14 mouse cellular contexts compared by ENCODE assay signal in genomic region chr17:28858205-28858604, GRCm38 (mm10). TPM values are rescaled to one million over a fixed set of nuclear protein-coding genes. Genes with fewer than 3 reads are reported as not detected.
A peak's percentile ranks its signal among the peaks of the same experiment; 100 is the strongest.
DNase-seq lines count a peak whose midpoint lies in the region; ATAC-seq lines count a peak whose summit lies in the region.
"Had no signal": no experiment of that assay in that cellular context is flagged by ENCODE, and none has a peak within 500 bp of the region (broad histone marks: within the 10 kb centered on the region; RNA-seq: fewer than 3 reads in every experiment).

Pnpla1 (plus strand) TSS chr17:28858411.

- no peak within 1 kb of the TSS for H3K27ac ChIP-seq in midbrain, embryonic 10.5 days (replicated peaks)
- no peak within 1 kb of the TSS for H3K27ac ChIP-seq in midbrain, embryonic 13.5 days
- H3K27ac ChIP-seq in liver, embryonic 12.5 days = no peak within 1 kb of the TSS
- no peak within 1 kb of the TSS for H3K27ac ChIP-seq in stomach, embryonic 15.5 days
- H3K27ac ChIP-seq: gastrocnemius, adult 2 months; macrophage had no signal

- peaks cover 8% of the 10 kb centered on the region; the same call in 1 of the 2 replicates for H3K9me3 ChIP-seq in midbrain, embryonic 10.5 days (replicated peaks)
- peaks cover 9% of the 10 kb centered on the region for H3K9me3 ChIP-seq in midbrain, embryonic 13.5 days
- H3K9me3 ChIP-seq in liver, embryonic 12.5 days (replicated peaks) = peaks cover 4% of the 10 kb centered on the region; the same call in 1 of the 2 replicates
- H3K9me3 ChIP-seq in stomach, embryonic 15.5 days = no peaks in the 10 kb centered on the region

- no peak within 1 kb of the TSS for H3K9ac ChIP-seq in midbrain, embryonic 13.5 days (replicated peaks)
- no peak within 1 kb of the TSS for H3K9ac ChIP-seq in liver, embryonic 12.5 days
- H3K9ac ChIP-seq in stomach, embryonic 15.5 days = no peak within 1 kb of the TSS

- H3K4me3 ChIP-seq in midbrain, embryonic 10.5 days = no peak within 1 kb of the TSS
- no peak within 1 kb of the TSS for H3K4me3 ChIP-seq in midbrain, embryonic 13.5 days (replicated peaks)
- no peak within 1 kb of the TSS for H3K4me3 ChIP-seq in liver, embryonic 12.5 days
- no peak within 1 kb of the TSS for H3K4me3 ChIP-seq in stomach, embryonic 15.5 days (replicated peaks)
- H3K4me3 ChIP-seq: gastrocnemius, adult 2 months; myocyte had no signal

- no peak for ATAC-seq in midbrain, embryonic 13.5 days
- ATAC-seq in liver, embryonic 12.5 days = 0 out of 2 replicates have a peak, but pooled peaks have one; percentile 13
- 0 out of 2 replicates have a peak, but pooled peaks have one; percentile 28 for ATAC-seq in stomach, embryonic 15.5 days (ENCODE audit: insufficient read depth, low FRiP score, low read depth)

- peaks cover 7% of the 10 kb centered on the region for H3K4me1 ChIP-seq in midbrain, embryonic 10.5 days
- H3K4me1 ChIP-seq in midbrain, embryonic 13.5 days (replicated peaks) = 0 out of 2 replicates have a peak, but pooled peaks cover 5% of the 10 kb centered on the region
- 0 out of 2 replicates have a peak, but pooled peaks cover 8% of the 10 kb centered on the region for H3K4me1 ChIP-seq in liver, embryonic 12.5 days
- no peaks in the 10 kb centered on the region for H3K4me1 ChIP-seq in stomach, embryonic 15.5 days

- H3K4me2 ChIP-seq in midbrain, embryonic 13.5 days (replicated peaks) = no peak within 1 kb of the TSS
- H3K4me2 ChIP-seq in liver, embryonic 12.5 days = no peak within 1 kb of the TSS
- no peak within 1 kb of the TSS for H3K4me2 ChIP-seq in stomach, embryonic 15.5 days

- H3K27me3 ChIP-seq in midbrain, embryonic 10.5 days (ENCODE audit: low read depth, poor library complexity, severe bottlenecking) = no peaks in the 10 kb centered on the region
- no peaks in the 10 kb centered on the region for H3K27me3 ChIP-seq in midbrain, embryonic 13.5 days
- peaks cover 36% of the 10 kb centered on the region for H3K27me3 ChIP-seq in liver, embryonic 12.5 days (replicated peaks)
- H3K27me3 ChIP-seq in stomach, embryonic 15.5 days (replicated peaks) = no peaks in the 10 kb centered on the region

- H3K36me3 ChIP-seq in midbrain, embryonic 10.5 days = no peaks in the 10 kb centered on the region
- no peaks in the 10 kb centered on the region for H3K36me3 ChIP-seq in midbrain, embryonic 13.5 days
- no peaks in the 10 kb centered on the region for H3K36me3 ChIP-seq in liver, embryonic 12.5 days
- H3K36me3 ChIP-seq in stomach, embryonic 15.5 days = no peaks in the 10 kb centered on the region

- 31% methylated on average over 12 of the region's 12 CpGs for whole genome bisulfite sequencing in midbrain, embryonic 10.5 days
- 32% methylated on average over 12 of the region's 12 CpGs for WGBS in midbrain, embryonic 13.5 days
- WGBS in liver, embryonic 12.5 days (ENCODE audit: insufficient replicate concordance) = 31% methylated on average over 12 of the region's 12 CpGs
- WGBS in stomach, embryonic 15.5 days = 35% methylated on average over 12 of the region's 12 CpGs

- peak; percentile 31 for DNase-seq in adrenal gland, adult 2 months
- DNase-seq in adrenal gland, postnatal 25 days = no peak
- peak; percentile 30 for DNase-seq in midbrain, embryonic 10.5 days (ENCODE audit: low spot score)
- no peak for DNase-seq in spleen, postnatal 14 days (ENCODE audit: low spot score in 2 of 2)
- no peak for DNase-seq in right cerebral cortex, postnatal 14 days
- DNase-seq: adrenal gland, adult 8-10 months; cerebellum, adult 18-20 months; gastrocnemius, adult 2 months; heart, postnatal 36 days had no signal

RNA-seq across cellular contexts. Expression of gene Pnpla1, which starts in this region (rescaled TPM):
- under 1 TPM in 1 of 2 experiments, not detected in 1; 0.52 TPM for total RNA-seq in adrenal gland, adult 2 months (2021)
- polyA plus RNA-seq in adrenal gland, adult 2 months (2012; rRNA removed) = 0.04 and 0.09 TPM in 2 replicates
- 0.09 TPM in 1 of 2 replicates, not detected in the other for total RNA-seq in adrenal gland, postnatal 25 days (2021)
- not detected in 2 replicates for polyA plus RNA-seq in midbrain, embryonic 10.5 days (2016; fragmentation: Nextera tagmentation; extraction: Ambion mirVana)
- polyA plus RNA-seq in midbrain, embryonic 13.5 days (2015; fragmentation: Nextera tagmentation; extraction: Ambion mirVana) = not detected in 2 replicates
- polyA plus RNA-seq in liver, embryonic 12.5 days (2016; fragmentation: Nextera tagmentation; extraction: Ambion mirVana) = not detected in 2 replicates
- polyA plus RNA-seq in stomach, embryonic 15.5 days (2015; fragmentation: Nextera tagmentation; extraction: Ambion mirVana) = 0.32 and 0.50 TPM in 2 replicates
- total RNA-seq: gastrocnemius, adult 2 months; heart, postnatal 36 days had no signal
- polyA plus RNA-seq: macrophage, myocyte had no signal

Comparison
In these comparisons a context has a peak if more than half of its experiments do, and no peak if none do; other contexts are left out.
1. Peak in DNase-seq in adrenal gland, adult 2 months; RNA of the gene not detected or under 1 TPM.
2. Peak in DNase-seq in midbrain, embryonic 10.5 days; RNA of the gene not detected or under 1 TPM.
3. Peak in ATAC-seq in liver, embryonic 12.5 days; RNA of the gene not detected or under 1 TPM.
4. Peak in ATAC-seq in stomach, embryonic 15.5 days; RNA of the gene not detected or under 1 TPM.